Mouse (Mus musculus) spleen, adult 2 months (tissue): ENCODE measurements around the gene Tmed6. TPM values are rescaled to one million over a fixed set of nuclear protein-coding genes. Genes with fewer than 3 reads are reported as not detected.
"Not testable (repeated sequence)": the region's sequence is repeated elsewhere in the genome, so short reads cannot be mapped to it uniquely, and the experiment has no call there.

ENCODE experiments used
- DNase-seq, 2 experiments: peaks; one replicate each; pipeline versions ENCODE4 v3.0.0 to v3.0.0-alpha.2; 2012 to 2021; ENCODE audit warnings: low spot score in 2 of 2, low read depth in 1 of 2
- H3K27ac ChIP-seq: fragments of 200-500 bp; 2 replicates; pipeline ENCODE4 v1.5.1; 2012; ENCODE audit warnings: low read length, inconsistent platforms; ENCODE audit not compliant: insufficient read depth
- H3K27me3 ChIP-seq: fragments of 200-500 bp; 2 replicates; pipeline ENCODE4 v1.6.1; 2012; ENCODE audit warnings: mild to moderate bottlenecking, moderate library complexity, low read length, inconsistent platforms; ENCODE audit not compliant: control insufficient read depth, insufficient read depth
- H3K36me3 ChIP-seq: fragments of 200-500 bp; 2 replicates; pipeline ENCODE4 v1.6.1; 2012; ENCODE audit warnings: mild to moderate bottlenecking, low read length, inconsistent platforms; ENCODE audit not compliant: control insufficient read depth, insufficient read depth
- H3K4me1 ChIP-seq: fragments of 200-500 bp; 2 replicates; pipeline ENCODE4 v1.6.1; 2011; ENCODE audit warnings: inconsistent platforms; ENCODE audit not compliant: control insufficient read depth, insufficient read depth, insufficient read length
- H3K4me3 ChIP-seq: fragments of 200-500 bp; 2 replicates; pipeline ENCODE4 v1.5.1; 2011; ENCODE audit warnings: mild to moderate bottlenecking, inconsistent platforms; ENCODE audit not compliant: insufficient read depth, insufficient read length; ENCODE audit errors: extremely low read depth
- CTCF ChIP-seq: fragments of 200-500 bp; IDR thresholded peaks from 2 replicates; pipeline ENCODE4 v1.5.1; 2011; ENCODE audit warnings: mild to moderate bottlenecking, inconsistent platforms; ENCODE audit not compliant: insufficient read depth, insufficient read length, insufficient replicate concordance; ENCODE audit errors: extremely low read depth
- POLR2A ChIP-seq: fragments of 200-500 bp; IDR thresholded peaks from 2 replicates; pipeline ENCODE4 v1.6.1; 2011; ENCODE audit warnings: low read depth, low read length, inconsistent platforms
- whole genome bisulfite sequencing: fragments of 180-500 bp; shearing (Covaris S2); methylation state at CpG from one replicate; pipeline ENCODE4 v1.1.7; 2018; 5-methylcytosine and 5-hydroxymethylcytosine counted together
- polyA plus RNA-seq: library from polyadenylated mRNA; depleted of rRNA; stranded (reverse); fragments of >200 nt; gene quantifications from 2 replicates; pipeline ENCODE4 v1.2.3, GENCODE M21; 2012

The Tmed6 gene
- polyA plus RNA-seq, 1 experiment = 14.3 TPM

DNA sequence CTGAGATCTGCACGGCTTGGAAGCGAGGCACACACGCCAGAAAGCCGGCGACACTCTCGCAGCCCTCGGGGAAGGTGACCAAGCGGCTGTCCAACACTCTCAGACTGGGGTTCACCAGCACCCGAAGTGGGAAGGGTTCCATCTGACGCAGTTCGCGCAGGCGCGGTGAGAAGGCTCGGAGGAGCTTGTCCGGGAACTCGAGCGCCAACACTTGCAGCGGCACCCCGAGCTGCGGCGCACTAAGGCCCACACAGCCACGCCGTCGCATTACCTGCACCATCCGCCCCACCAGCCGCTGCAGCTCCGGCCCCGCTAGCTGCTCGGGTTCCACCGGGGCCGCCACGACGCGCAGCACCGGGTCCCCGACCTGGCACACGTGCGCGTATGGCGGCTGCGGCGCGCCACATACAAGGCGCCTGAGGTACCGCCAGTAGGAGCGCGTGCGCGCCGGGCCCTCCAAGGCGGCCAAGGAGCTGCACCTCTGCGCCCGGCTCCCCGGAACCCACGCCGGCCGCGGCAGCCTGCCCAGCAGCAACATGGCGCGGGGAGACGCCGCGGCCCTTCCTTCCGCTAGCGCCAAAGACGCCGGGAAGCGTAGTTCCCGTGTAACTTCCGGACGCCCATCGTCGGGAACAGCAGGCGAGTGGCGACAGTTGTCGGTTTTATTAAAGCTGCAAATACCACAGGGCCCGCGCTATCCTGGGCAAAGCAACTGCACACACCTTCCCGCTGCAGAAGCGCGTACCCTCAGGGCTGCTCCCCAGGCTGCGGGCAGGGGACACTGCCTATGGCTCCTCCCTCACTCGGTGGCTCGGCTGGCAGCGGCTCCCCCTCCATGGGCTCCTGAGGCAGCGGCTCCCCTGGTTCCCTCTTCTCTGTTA is 17.1 kb downstream of the Tmed6 start, which contains the start of gene Pdf:
TSS of gene Pdf (minus strand) at position 554 of the 881 bp plus-strand sequence.
- no peaks in the 10 kb centered on the region for H3K27me3 ChIP-seq
- peaks cover 47% of the 10 kb centered on the region for H3K36me3 ChIP-seq
- WGBS = under 1% methylated on average over 80 of the region's 87 CpGs
- peaks cover 4% of the 10 kb centered on the region; the same call in 1 of the 2 replicates for H3K4me1 ChIP-seq
- peak within 1 kb of the TSS; percentile 66 for H3K4me3 ChIP-seq
- H3K27ac ChIP-seq = peak within 1 kb of the TSS; percentile 84
- peak; percentile 29; the same call in 1 of the 2 replicates for TF ChIP-seq POLR2A
- no peak for TF ChIP-seq CTCF
- peak in 1 of 2 experiments; percentile 78 for DNase-seq

DNA sequence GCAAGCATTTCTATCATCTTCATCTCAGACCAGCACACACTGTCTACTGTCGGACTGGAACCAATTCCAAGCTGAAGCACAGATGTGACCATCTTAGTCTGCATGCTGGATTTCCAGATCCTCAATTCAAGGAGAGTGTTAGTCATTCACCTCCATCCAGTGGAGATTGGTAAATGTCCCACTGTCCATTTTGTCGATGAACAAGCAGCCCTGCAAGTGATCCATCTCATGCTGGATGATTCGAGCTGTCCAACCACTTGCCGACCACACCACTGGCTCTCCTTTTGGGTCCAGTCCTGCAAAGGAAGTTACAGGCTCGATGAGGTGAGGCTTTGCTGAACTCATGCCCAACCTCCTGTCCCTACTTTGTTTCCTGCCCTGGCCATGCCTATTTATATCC is 18.5 kb downstream of the Tmed6 start:
- Histone ChIP-seq H3K4me1 (peaks cover 4% of the 10 kb centered on the region; the same call in 1 of the 2 replicates), H3K4me3 (no peak overlapping the region), H3K27ac (no peak overlapping the region), H3K36me3 (peaks cover 49% of the 10 kb centered on the region), H3K27me3 (no peaks in the 10 kb centered on the region)
- WGBS = 69% methylated on average over 5 of the region's 5 CpGs
- no peak for DNase-seq
- TF ChIP-seq POLR2A (no peak), CTCF (no peak)

DNA sequence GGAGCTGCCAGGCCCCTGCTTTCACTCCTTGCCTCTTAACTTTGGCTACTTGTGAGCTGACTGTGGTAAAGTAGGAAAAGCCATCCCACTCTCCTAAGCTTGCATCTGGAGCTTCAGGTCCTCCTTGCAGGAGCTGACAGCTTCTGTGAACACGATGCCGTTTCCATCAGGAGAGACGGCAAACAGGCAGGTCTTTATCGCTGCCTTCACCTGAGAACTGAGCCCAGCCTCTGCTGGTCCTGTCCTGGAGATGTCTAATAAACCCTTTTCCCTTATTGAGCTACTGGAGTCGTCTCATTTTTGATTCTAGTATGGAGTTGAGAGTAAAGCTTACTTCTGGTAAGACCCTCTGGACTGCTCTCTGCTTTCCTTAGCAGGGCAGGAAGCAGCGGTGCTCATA is 20.0 kb downstream of the Tmed6 start:
- Histone ChIP-seq H3K4me3 (no peak overlapping the region), H3K27me3 (no peaks in the 10 kb centered on the region), H3K27ac (no peak overlapping the region), H3K36me3 (peaks cover 51% of the 10 kb centered on the region), H3K4me1 (peaks cover 4% of the 10 kb centered on the region; the same call in 1 of the 2 replicates)
- DNase-seq = no peak
- TF ChIP-seq POLR2A = no peak
- no peak for TF ChIP-seq CTCF
- WGBS = 91% methylated on average over 6 of the region's 6 CpGs

DNA sequence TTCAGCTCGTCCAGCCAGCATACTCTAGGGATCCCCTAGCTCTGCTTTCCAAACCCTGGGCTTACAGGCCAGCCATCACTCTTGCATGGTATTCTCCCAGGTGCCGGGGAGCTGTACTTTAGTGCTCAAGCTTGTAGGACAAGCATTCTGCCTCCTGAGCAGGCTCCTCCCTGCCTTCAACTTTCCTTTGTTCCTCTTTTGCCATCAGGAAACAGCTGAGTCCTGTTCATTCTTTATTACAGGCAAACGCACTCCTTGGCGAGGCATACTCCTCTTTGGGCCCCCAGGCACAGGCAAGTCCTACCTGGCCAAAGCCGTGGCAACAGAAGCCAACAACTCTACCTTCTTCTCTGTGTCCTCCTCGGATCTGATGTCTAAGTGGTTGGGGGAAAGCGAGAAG is 24.8 kb downstream of the Tmed6 start:
- Histone ChIP-seq H3K36me3 (peaks cover 48% of the 10 kb centered on the region), H3K27me3 (no peaks in the 10 kb centered on the region), H3K27ac (no peak overlapping the region), H3K4me1 (no peaks in the 10 kb centered on the region), H3K4me3 (no peak overlapping the region)
- TF ChIP-seq CTCF (no peak), POLR2A (no peak)
- DNase-seq = no peak
- 61% methylated on average over 7 of the region's 7 CpGs for WGBS

DNA sequence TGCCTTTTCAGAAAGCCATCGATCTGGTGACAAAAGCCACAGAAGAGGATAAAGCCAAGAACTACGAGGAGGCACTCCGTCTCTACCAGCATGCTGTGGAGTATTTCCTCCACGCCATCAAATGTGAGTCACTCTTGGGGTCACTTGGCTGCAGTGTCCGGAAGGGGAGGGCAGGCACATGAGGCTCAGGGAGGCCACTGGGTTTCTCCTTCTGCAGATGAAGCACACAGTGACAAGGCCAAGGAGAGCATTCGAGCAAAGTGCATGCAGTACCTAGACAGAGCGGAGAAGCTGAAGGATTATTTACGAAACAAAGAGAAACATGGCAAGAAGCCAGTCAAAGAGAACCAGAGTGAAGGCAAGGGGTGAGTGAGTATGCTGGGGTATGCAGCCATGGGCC is 28.8 kb downstream of the Tmed6 start:
- TF ChIP-seq POLR2A (no peak), CTCF (no peak)
- no peaks in the 10 kb centered on the region for H3K27me3 ChIP-seq
- H3K27ac ChIP-seq = no peak overlapping the region
- H3K36me3 ChIP-seq = peaks cover 15% of the 10 kb centered on the region
- WGBS = 89% methylated on average over 8 of the region's 8 CpGs
- peaks cover 8% of the 10 kb centered on the region; the same call in 1 of the 2 replicates for H3K4me1 ChIP-seq
- H3K4me3 ChIP-seq = no peak overlapping the region
- no peak for DNase-seq

DNA sequence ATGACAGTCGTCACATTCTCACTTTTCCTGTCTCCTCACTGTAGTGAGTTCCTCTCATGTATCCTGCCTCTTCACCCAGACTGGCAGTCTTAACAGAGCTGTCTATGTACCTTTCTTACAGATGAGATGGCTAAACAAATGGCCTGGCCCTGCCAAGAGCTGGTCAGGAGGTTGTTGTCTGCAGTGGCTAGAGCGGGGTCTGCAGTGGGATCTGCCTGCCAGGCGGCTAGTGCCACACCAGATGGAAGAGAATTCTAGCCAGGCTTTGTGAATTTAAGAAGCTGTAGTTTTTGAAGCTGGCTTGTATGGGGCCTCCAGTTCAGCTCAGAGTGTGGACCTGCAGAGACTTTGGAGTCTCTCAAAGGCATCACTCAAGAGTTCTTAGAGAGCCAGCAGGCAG is 29.8 kb downstream of the Tmed6 start:
- no peak for DNase-seq
- 92% methylated on average over 3 of the region's 3 CpGs for WGBS
- TF ChIP-seq CTCF (no peak), POLR2A (no peak)
- H3K27ac ChIP-seq = no peak overlapping the region
- H3K36me3 ChIP-seq = peaks cover 9% of the 10 kb centered on the region; the same call in 1 of the 2 replicates
- no peak overlapping the region for H3K4me3 ChIP-seq
- no peaks in the 10 kb centered on the region for H3K27me3 ChIP-seq
- H3K4me1 ChIP-seq = peaks cover 8% of the 10 kb centered on the region; the same call in 1 of the 2 replicates

DNA sequence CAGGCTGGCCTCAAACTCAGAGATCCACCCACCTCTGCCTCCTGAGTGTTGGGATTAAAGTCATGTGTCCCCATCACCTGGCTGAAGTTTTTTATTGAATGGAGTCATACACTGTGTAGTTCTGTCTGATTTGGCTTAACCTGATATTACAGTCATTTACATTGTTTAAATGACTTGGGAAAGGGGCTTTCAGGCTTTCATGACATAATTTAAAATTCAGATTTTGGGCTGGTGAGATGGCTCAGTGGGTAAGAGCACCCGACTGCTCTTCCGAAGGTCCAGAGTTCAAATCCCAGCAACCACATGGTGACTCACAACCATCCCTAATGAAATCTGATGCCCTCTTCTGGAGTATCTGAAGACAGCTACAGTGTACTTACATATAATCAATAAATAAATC is 31.8 kb downstream of the Tmed6 start:
- not testable (repeated sequence) for H3K27ac ChIP-seq, H3K27me3 ChIP-seq, H3K36me3 ChIP-seq, DNase-seq, H3K4me3 ChIP-seq, H3K4me1 ChIP-seq
- 89% methylated on average over 2 of the region's 2 CpGs for WGBS
